Mouse (Mus musculus): ENCODE data around the gene Kcnip3. TPM values are rescaled to one million over a fixed set of nuclear protein-coding genes. Genes with fewer than 3 reads are reported as not detected.

Gene Kcnip3
- polyA plus RNA-seq, 1 experiment from 2014 or later = 14.2 TPM

GRCm38 (mm10) chr2:127506131-127506632 is 15.7 kb downstream of the Kcnip3 start:
- no peaks in the 10 kb centered on the region for H3K27me3 ChIP-seq (ENCODE audit: control insufficient read depth, insufficient read depth, low read length)
- no peak overlapping the region for H3K4me3 ChIP-seq (replicated peaks; ENCODE audit: low read length)
- no peaks in the 10 kb centered on the region for H3K36me3 ChIP-seq (replicated peaks; ENCODE audit: control insufficient read depth, insufficient read depth)
- WGBS = 84% methylated on average over 6 of the region's 6 CpGs
- no peak for ATAC-seq (ENCODE audit: low FRiP score)
- H3K4me1 ChIP-seq (replicated peaks; ENCODE audit: control insufficient read depth, insufficient read depth, low read length) = 0 out of 2 replicates have a peak, but pooled peaks cover 5% of the 10 kb centered on the region
- H3K9me3 ChIP-seq (ENCODE audit: control insufficient read depth, low read length) = no peaks in the 10 kb centered on the region
- H3K27ac ChIP-seq = no peak overlapping the region
- H3K4me2 ChIP-seq (replicated peaks) = no peak overlapping the region
- no peak overlapping the region for H3K9ac ChIP-seq
- DNase-seq (ENCODE audit: low spot score) = no peak

- 80% methylated on average over 4 of the region's 4 CpGs for WGBS
- Histone ChIP-seq H3K4me3 (replicated peaks; ENCODE audit: low read length) (no peak overlapping the region), H3K9ac (no peak overlapping the region; the same call in 1 of the 2 replicates), H3K9me3 (ENCODE audit: control insufficient read depth, low read length) (no peaks in the 10 kb centered on the region), H3K4me2 (replicated peaks) (no peak overlapping the region), H3K27ac (no peak overlapping the region), H3K27me3 (ENCODE audit: control insufficient read depth, insufficient read depth, low read length) (no peaks in the 10 kb centered on the region), H3K4me1 (replicated peaks; ENCODE audit: control insufficient read depth, insufficient read depth, low read length) (0 out of 2 replicates have a peak, but pooled peaks cover 5% of the 10 kb centered on the region), H3K36me3 (replicated peaks; ENCODE audit: control insufficient read depth, insufficient read depth) (no peaks in the 10 kb centered on the region)
- DNase-seq (ENCODE audit: low spot score) (no peak), ATAC-seq (ENCODE audit: low FRiP score) (no peak)
Measured at GRCm38 (mm10) chr2:127505196-127505595, 16.7 kb downstream of the Kcnip3 start.

- no peaks in the 10 kb centered on the region for H3K9me3 ChIP-seq (ENCODE audit: control insufficient read depth, low read length)
- H3K4me1 ChIP-seq (replicated peaks; ENCODE audit: control insufficient read depth, insufficient read depth, low read length) = 0 out of 2 replicates have a peak, but pooled peaks cover 5% of the 10 kb centered on the region
- no peak overlapping the region for H3K27ac ChIP-seq
- DNase-seq (ENCODE audit: low spot score) (no peak), ATAC-seq (ENCODE audit: low FRiP score) (peak; percentile 61)
- no peaks in the 10 kb centered on the region for H3K36me3 ChIP-seq (replicated peaks; ENCODE audit: control insufficient read depth, insufficient read depth)
- H3K27me3 ChIP-seq (ENCODE audit: control insufficient read depth, insufficient read depth, low read length) = no peaks in the 10 kb centered on the region
- WGBS = 33% methylated on average over 8 of the region's 8 CpGs
- no peak overlapping the region for H3K4me2 ChIP-seq (replicated peaks)
- H3K9ac ChIP-seq = no peak overlapping the region
- no peak overlapping the region for H3K4me3 ChIP-seq (replicated peaks; ENCODE audit: low read length)
Measured at GRCm38 (mm10) chr2:127503751-127504549, 17.9 kb downstream of the Kcnip3 start.

GRCm38 (mm10) chr2:127501061-127501460 is 20.8 kb downstream of the Kcnip3 start:
- Histone ChIP-seq H3K27ac (no peak overlapping the region), H3K36me3 (replicated peaks; ENCODE audit: control insufficient read depth, insufficient read depth) (no peaks in the 10 kb centered on the region), H3K9me3 (ENCODE audit: control insufficient read depth, low read length) (no peaks in the 10 kb centered on the region), H3K4me1 (replicated peaks; ENCODE audit: control insufficient read depth, insufficient read depth, low read length) (no peaks in the 10 kb centered on the region), H3K4me2 (replicated peaks) (no peak overlapping the region), H3K4me3 (replicated peaks; ENCODE audit: low read length) (no peak overlapping the region), H3K9ac (no peak overlapping the region), H3K27me3 (ENCODE audit: control insufficient read depth, insufficient read depth, low read length) (no peaks in the 10 kb centered on the region)
- ATAC-seq (ENCODE audit: low FRiP score) = no peak
- WGBS = 64% methylated on average over 7 of the region's 7 CpGs
- no peak for DNase-seq (ENCODE audit: low spot score)

GRCm38 (mm10) chr2:127498750-127499149 is 23.1 kb downstream of the Kcnip3 start:
- DNase-seq (ENCODE audit: low spot score) = no peak
- WGBS = 79% methylated on average over 8 of the region's 8 CpGs
- Histone ChIP-seq H3K4me3 (replicated peaks; ENCODE audit: low read length) (no peak overlapping the region), H3K4me1 (replicated peaks; ENCODE audit: control insufficient read depth, insufficient read depth, low read length) (no peaks in the 10 kb centered on the region), H3K27ac (no peak overlapping the region), H3K36me3 (replicated peaks; ENCODE audit: control insufficient read depth, insufficient read depth) (no peaks in the 10 kb centered on the region), H3K27me3 (ENCODE audit: control insufficient read depth, insufficient read depth, low read length) (no peaks in the 10 kb centered on the region), H3K4me2 (replicated peaks) (no peak overlapping the region), H3K9ac (no peak overlapping the region), H3K9me3 (ENCODE audit: control insufficient read depth, low read length) (no peaks in the 10 kb centered on the region)
- no peak for ATAC-seq (ENCODE audit: low FRiP score)

- WGBS = 38% methylated on average over 1 of the region's 1 CpGs
Measured at GRCm38 (mm10) chr2:127496321-127496720, 25.6 kb downstream of the Kcnip3 start.

GRCm38 (mm10) chr2:127484476-127485170 is 37.3 kb downstream of the Kcnip3 start:
- Histone ChIP-seq H3K4me3 (replicated peaks; ENCODE audit: low read length) (peak overlapping the region; percentile 11), H3K27ac (no peak overlapping the region), H3K27me3 (ENCODE audit: control insufficient read depth, insufficient read depth, low read length) (peaks cover 67% of the 10 kb centered on the region), H3K4me1 (replicated peaks; ENCODE audit: control insufficient read depth, insufficient read depth, low read length) (peaks cover 20% of the 10 kb centered on the region; the same call in 1 of the 2 replicates), H3K36me3 (replicated peaks; ENCODE audit: control insufficient read depth, insufficient read depth) (no peaks in the 10 kb centered on the region), H3K4me2 (replicated peaks) (peak overlapping the region; percentile 45), H3K9ac (no peak overlapping the region), H3K9me3 (ENCODE audit: control insufficient read depth, low read length) (no peaks in the 10 kb centered on the region)
- 8% methylated on average over 19 of the region's 19 CpGs for WGBS
- ATAC-seq (ENCODE audit: low FRiP score) = peak; percentile 67
- peak; percentile 68 for DNase-seq (ENCODE audit: low spot score)

More at GRCm38 (mm10) chr2:127496321-127496720, 25.6 kb downstream of the Kcnip3 start:
- no peaks in the 10 kb centered on the region for H3K27me3 ChIP-seq (ENCODE audit: control insufficient read depth, insufficient read depth, low read length)
- H3K9ac ChIP-seq = no peak overlapping the region
- no peak overlapping the region for H3K4me2 ChIP-seq (replicated peaks)
- H3K9me3 ChIP-seq (ENCODE audit: control insufficient read depth, low read length) = no peaks in the 10 kb centered on the region
- H3K4me3 ChIP-seq (replicated peaks; ENCODE audit: low read length) = no peak overlapping the region
- H3K36me3 ChIP-seq (replicated peaks; ENCODE audit: control insufficient read depth, insufficient read depth) = no peaks in the 10 kb centered on the region
- ATAC-seq (ENCODE audit: low FRiP score) (no peak), DNase-seq (ENCODE audit: low spot score) (no peak)
- no peaks in the 10 kb centered on the region for H3K4me1 ChIP-seq (replicated peaks; ENCODE audit: control insufficient read depth, insufficient read depth, low read length)
- no peak overlapping the region for H3K27ac ChIP-seq

- DNase-seq (ENCODE audit: low spot score) (no peak), ATAC-seq (ENCODE audit: low FRiP score) (no peak)
- WGBS = 2% methylated on average over 21 of the region's 21 CpGs
- no peaks in the 10 kb centered on the region for H3K36me3 ChIP-seq (replicated peaks; ENCODE audit: control insufficient read depth, insufficient read depth)
- peaks cover 71% of the 10 kb centered on the region for H3K27me3 ChIP-seq (ENCODE audit: control insufficient read depth, insufficient read depth, low read length)
- H3K4me2 ChIP-seq (replicated peaks) = peak overlapping the region; percentile 61
- no peak overlapping the region for H3K9ac ChIP-seq
- peaks cover 20% of the 10 kb centered on the region; the same call in 1 of the 2 replicates for H3K4me1 ChIP-seq (replicated peaks; ENCODE audit: control insufficient read depth, insufficient read depth, low read length)
- no peak overlapping the region for H3K27ac ChIP-seq
- no peaks in the 10 kb centered on the region for H3K9me3 ChIP-seq (ENCODE audit: control insufficient read depth, low read length)
- H3K4me3 ChIP-seq (replicated peaks; ENCODE audit: low read length) = peak overlapping the region; percentile 33; the same call in 1 of the 2 replicates
Measured at GRCm38 (mm10) chr2:127483001-127483400, 38.9 kb downstream of the Kcnip3 start.

- WGBS = 0% methylated on average over 21 of the region's 21 CpGs
- no peak overlapping the region for H3K9ac ChIP-seq
- H3K4me3 ChIP-seq (replicated peaks; ENCODE audit: low read length) = peak overlapping the region; percentile 33
- peak overlapping the region; percentile 61 for H3K4me2 ChIP-seq (replicated peaks)
- ATAC-seq (ENCODE audit: low FRiP score) (peak; percentile 43), DNase-seq (ENCODE audit: low spot score) (no peak)
- H3K9me3 ChIP-seq (ENCODE audit: control insufficient read depth, low read length) = no peaks in the 10 kb centered on the region
- H3K27ac ChIP-seq = no peak overlapping the region
- peaks cover 71% of the 10 kb centered on the region for H3K27me3 ChIP-seq (ENCODE audit: control insufficient read depth, insufficient read depth, low read length)
- H3K4me1 ChIP-seq (replicated peaks; ENCODE audit: control insufficient read depth, insufficient read depth, low read length) = peaks cover 20% of the 10 kb centered on the region; the same call in 1 of the 2 replicates
- H3K36me3 ChIP-seq (replicated peaks; ENCODE audit: control insufficient read depth, insufficient read depth) = no peaks in the 10 kb centered on the region
Measured at GRCm38 (mm10) chr2:127482533-127482911, 39.4 kb downstream of the Kcnip3 start.
